14 mouse cellular contexts compared by ENCODE assay signal in the genomic region with DNA sequence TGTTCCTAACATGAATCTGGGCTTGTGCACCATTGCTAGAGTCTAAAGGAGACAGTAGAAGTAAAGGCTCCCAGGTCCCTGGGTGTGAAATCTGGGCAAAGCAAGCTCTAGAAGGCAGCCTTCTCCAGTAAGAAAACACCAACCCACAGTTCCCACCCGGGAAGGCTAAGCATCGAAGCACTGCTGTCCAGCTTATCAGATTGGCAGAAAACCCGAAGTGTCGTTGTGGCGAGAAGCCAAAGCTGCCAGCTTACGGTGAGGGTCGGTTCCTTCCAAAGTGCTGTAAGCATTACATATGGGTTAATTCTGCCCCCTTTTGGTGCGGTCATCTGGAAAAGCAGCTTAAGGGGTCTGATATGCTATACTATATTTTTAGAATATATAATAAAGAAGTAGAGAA. TPM values are rescaled to one million over a fixed set of nuclear protein-coding genes. Genes with fewer than 3 reads are reported as not detected.
DNase-seq lines count a peak whose midpoint lies in the region; ATAC-seq and TF ChIP-seq lines count a peak whose summit lies in the region.
"Had no signal": no experiment of that assay in that cellular context is flagged by ENCODE, and none has a peak within 500 bp of the region (broad histone marks: within the 10 kb centered on the region; RNA-seq: fewer than 3 reads in every experiment).

No protein-coding gene starts in this region.

- H3K9me3 ChIP-seq in heart, embryonic 14.5 days (ENCODE audit: control insufficient read depth, low read length) = no peaks in the 10 kb centered on the region
- no peaks in the 10 kb centered on the region for H3K9me3 ChIP-seq in forebrain, embryonic 11.5 days (ENCODE audit: control insufficient read depth, low read length)
- H3K9me3 ChIP-seq: forebrain, embryonic 15.5 days; limb, embryonic 10.5 days had no signal

- H3K4me2 ChIP-seq in heart, embryonic 14.5 days (ENCODE audit: low read length) = peak overlapping the region; percentile 35
- H3K4me2 ChIP-seq in forebrain, embryonic 11.5 days (ENCODE audit: low read depth, low read length, severe bottlenecking) = no peak overlapping the region
- H3K4me2 ChIP-seq: forebrain, embryonic 15.5 days had no signal

- peak overlapping the region; percentile 23 for H3K4me3 ChIP-seq in gastrocnemius, adult 2 months
- H3K4me3 ChIP-seq in heart, embryonic 14.5 days (ENCODE audit: control insufficient read depth in 1 of 2, insufficient read depth in 1 of 2, low read depth in 1 of 2, low read length in 2 of 2) = no peak overlapping the region
- no peak overlapping the region for H3K4me3 ChIP-seq in forebrain, embryonic 11.5 days (ENCODE audit: low read depth, low read length)
- H3K4me3 ChIP-seq: forebrain, embryonic 15.5 days; layer of hippocampus, adult 2 months; limb, embryonic 10.5 days had no signal

- H3K4me1 ChIP-seq in heart, embryonic 14.5 days (ENCODE audit: control insufficient read depth in 2 of 2, insufficient read depth in 2 of 2, low read length in 2 of 2) = peaks cover 66 to 98% of the 10 kb centered on the region in 2 experiments
- no peaks in the 10 kb centered on the region for H3K4me1 ChIP-seq in forebrain, embryonic 11.5 days (replicated peaks; ENCODE audit: control insufficient read depth, insufficient read depth, low read length)
- H3K4me1 ChIP-seq: forebrain, embryonic 15.5 days had no signal

- peaks cover 27% of the 10 kb centered on the region for H3K36me3 ChIP-seq in heart, embryonic 14.5 days (ENCODE audit: control insufficient read depth, insufficient read depth, low read length)
- H3K36me3 ChIP-seq in forebrain, embryonic 11.5 days (ENCODE audit: control insufficient read depth, insufficient read depth, low read length) = no peaks in the 10 kb centered on the region
- H3K36me3 ChIP-seq: forebrain, embryonic 15.5 days; limb, embryonic 10.5 days had no signal

- DNase-seq in gastrocnemius, adult 2 months = peak; percentile 51
- DNase-seq in gastrocnemius, postnatal 4 days (ENCODE audit: low spot score in 2 of 2) = no peak
- peak; percentile 44 for DNase-seq in ovary, postnatal 36 days (ENCODE audit: low spot score)
- no peak for DNase-seq in ovary, adult 18-20 months (ENCODE audit: low spot score)
- peak; percentile 62 for DNase-seq in lung, postnatal 4 days
- no peak for DNase-seq in forebrain, embryonic 11.5 days (ENCODE audit: low spot score)
- DNase-seq: thymus, postnatal 36 days had no signal

- H3K9ac ChIP-seq in heart, embryonic 14.5 days (ENCODE audit: low read length) = peak overlapping the region; percentile 52; the same call in 1 of the 2 replicates
- H3K9ac ChIP-seq in forebrain, embryonic 11.5 days (ENCODE audit: low read length) = no peak overlapping the region
- H3K9ac ChIP-seq: forebrain, embryonic 15.5 days had no signal

- ATAC-seq in heart, embryonic 14.5 days (ENCODE audit: insufficient number of reproducible peaks, insufficient read depth, low FRiP score, low read depth) = no peak
- no peak for ATAC-seq in activated CD4-positive, CD25-positive, alpha-beta regulatory T cell, adult 4 months
- ATAC-seq in forebrain, embryonic 11.5 days (replicated peaks; ENCODE audit: low FRiP score) = no peak
- ATAC-seq: forebrain, embryonic 15.5 days; Patski had no signal

- H3K27me3 ChIP-seq in heart, embryonic 14.5 days (ENCODE audit: control insufficient read depth, insufficient read depth, low read length) = no peaks in the 10 kb centered on the region
- no peaks in the 10 kb centered on the region for H3K27me3 ChIP-seq in forebrain, embryonic 11.5 days (ENCODE audit: control insufficient read depth, insufficient read depth, low read length)
- H3K27me3 ChIP-seq: forebrain, embryonic 15.5 days had no signal

- H3K27ac ChIP-seq in gastrocnemius, adult 2 months = peak overlapping the region; percentile 94
- H3K27ac ChIP-seq in heart, embryonic 14.5 days (replicated peaks in 1 of 2; ENCODE audit: control insufficient read depth in 1 of 2, insufficient read depth in 1 of 2, low read depth in 2 of 2, low read length in 2 of 2) = peak overlapping the region; percentile 53 to 82
- H3K27ac ChIP-seq in forebrain, embryonic 11.5 days (ENCODE audit: low read depth, low read length) = no peak overlapping the region
- H3K27ac ChIP-seq: forebrain, embryonic 15.5 days; layer of hippocampus, adult 2 months; limb, embryonic 10.5 days had no signal

- 6% methylated on average over 8 of the region's 8 CpGs for WGBS in heart, embryonic 14.5 days
- WGBS in forebrain, embryonic 11.5 days = 75% methylated on average over 8 of the region's 8 CpGs

- intact Hi-C loops in gastrocnemius, adult 2 months (cut with DNase I) = loop anchor here (2.0 kb wide), 1 partner anchor 16 kb away; no protein-coding TSS in a partner anchor

- TF ChIP-seq CTCF in gastrocnemius, adult 2 months (IDR thresholded peaks at IDR 0.05) = no peak

RNA-seq across cellular contexts. Expression of gene Rcsd1, which starts 22.6 kb away (rescaled TPM):
- total RNA-seq in gastrocnemius, adult 2 months (2021) = 10 to 100 TPM; 93.3 to 95.0 TPM
- total RNA-seq in gastrocnemius, postnatal 4 days (2021) = 100 to 1,000 TPM; 108 to 126 TPM
- 81.2 and 86.3 TPM in 2 replicates for polyA plus RNA-seq in heart, embryonic 14.5 days (2014; fragmentation: Nextera tagmentation; extraction: Ambion mirVana)
- polyA plus RNA-seq in activated CD4-positive, CD25-positive, alpha-beta regulatory T cell, adult 4 months (2017; shearing (Covaris generic)) = 100 to 1,000 TPM; 110 to 112 TPM
- polyA plus RNA-seq in forebrain, embryonic 11.5 days (2014; fragmentation: Nextera tagmentation; extraction: Ambion mirVana) = 6.4 and 7.2 TPM in 2 replicates

RNA-seq across cellular contexts. Expression of gene Mpzl1, which starts 52.6 kb away (rescaled TPM):
- 1 to 10 TPM; 7.0 to 8.7 TPM for total RNA-seq in gastrocnemius, adult 2 months (2021)
- total RNA-seq in gastrocnemius, postnatal 4 days (2021) = 10 to 100 TPM; 57.2 to 61.3 TPM
- 121 TPM in 2 replicates for polyA plus RNA-seq in heart, embryonic 14.5 days (2014; fragmentation: Nextera tagmentation; extraction: Ambion mirVana)
- 1 to 10 TPM in 1 of 2 experiments, not detected in 1; 1.4 TPM for polyA plus RNA-seq in activated CD4-positive, CD25-positive, alpha-beta regulatory T cell, adult 4 months (2017; shearing (Covaris generic))
- 128 and 141 TPM in 2 replicates for polyA plus RNA-seq in forebrain, embryonic 11.5 days (2014; fragmentation: Nextera tagmentation; extraction: Ambion mirVana)
- total RNA-seq: monocyte, adult 5-6 weeks had no signal

Comparison
In these comparisons a context has a peak if more than half of its experiments do, and no peak if none do; other contexts are left out.
1. DNase-seq: peak in gastrocnemius, adult 2 months (single experiment), ovary, postnatal 36 days (single experiment) and lung, postnatal 4 days (2 of 2); none in gastrocnemius, postnatal 4 days (0 of 2), ovary, adult 18-20 months (single experiment) and forebrain, embryonic 11.5 days (single experiment).
2. RNA of gene Mpzl1, which starts 52.6 kb away (polyA plus RNA-seq): 128 to 141 TPM in forebrain, embryonic 11.5 days and 121 TPM in heart, embryonic 14.5 days; 1.4 TPM in activated CD4-positive, CD25-positive, alpha-beta regulatory T cell, adult 4 months; every median in the first group is over 10 times any median in the second.